Mouse (Mus musculus): Measurements from ENCODE around the gene Fam83g.

The Fam83g gene

GRCm38 (mm10) chr11:61674151-61674838 lies 9.6 kb upstream of the Fam83g start:
- DNase-seq (ENCODE audit: low read depth), result peak; percentile 11

DNA sequence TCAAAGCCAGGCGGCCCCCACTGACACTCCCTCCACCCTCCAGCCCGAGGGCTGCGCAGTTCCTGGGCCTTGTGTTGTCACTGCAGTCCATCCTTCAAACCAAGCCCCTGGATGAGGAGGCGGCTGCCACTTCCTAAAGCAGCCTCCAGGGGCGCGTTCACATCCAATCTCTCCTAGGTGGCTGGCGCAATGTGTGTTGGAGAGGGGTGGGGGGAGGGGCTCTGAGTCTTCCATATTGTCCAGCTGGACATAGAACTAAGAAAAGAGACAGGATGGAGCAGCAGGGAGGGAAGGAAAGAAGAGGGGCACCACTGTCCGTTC lies 9.1 kb upstream of the Fam83g start:
- DNase-seq (ENCODE audit: low read depth), result peak; percentile 43

DNA sequence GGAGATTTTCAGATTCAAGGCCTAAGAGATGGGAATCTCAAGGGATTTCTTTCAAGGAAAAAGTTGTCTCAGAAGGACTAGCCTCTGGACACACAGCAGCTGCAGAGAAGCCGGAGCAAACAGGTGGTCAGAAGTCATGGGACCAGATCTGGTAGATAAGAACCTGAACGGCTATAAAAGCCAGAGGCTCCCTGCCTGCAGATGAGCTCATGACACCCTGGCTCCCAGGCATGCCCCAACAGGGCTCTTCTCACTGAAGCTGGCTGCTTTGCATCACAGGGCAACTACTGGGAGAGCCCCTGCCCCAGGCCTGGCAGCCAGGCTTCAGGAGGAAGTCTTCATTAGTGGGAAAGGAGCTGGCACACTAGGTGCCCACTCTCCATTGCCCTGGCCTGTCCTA lies 8.6 kb upstream of the Fam83g start:
- DNase-seq (ENCODE audit: low read depth), result peak; percentile 24

DNA sequence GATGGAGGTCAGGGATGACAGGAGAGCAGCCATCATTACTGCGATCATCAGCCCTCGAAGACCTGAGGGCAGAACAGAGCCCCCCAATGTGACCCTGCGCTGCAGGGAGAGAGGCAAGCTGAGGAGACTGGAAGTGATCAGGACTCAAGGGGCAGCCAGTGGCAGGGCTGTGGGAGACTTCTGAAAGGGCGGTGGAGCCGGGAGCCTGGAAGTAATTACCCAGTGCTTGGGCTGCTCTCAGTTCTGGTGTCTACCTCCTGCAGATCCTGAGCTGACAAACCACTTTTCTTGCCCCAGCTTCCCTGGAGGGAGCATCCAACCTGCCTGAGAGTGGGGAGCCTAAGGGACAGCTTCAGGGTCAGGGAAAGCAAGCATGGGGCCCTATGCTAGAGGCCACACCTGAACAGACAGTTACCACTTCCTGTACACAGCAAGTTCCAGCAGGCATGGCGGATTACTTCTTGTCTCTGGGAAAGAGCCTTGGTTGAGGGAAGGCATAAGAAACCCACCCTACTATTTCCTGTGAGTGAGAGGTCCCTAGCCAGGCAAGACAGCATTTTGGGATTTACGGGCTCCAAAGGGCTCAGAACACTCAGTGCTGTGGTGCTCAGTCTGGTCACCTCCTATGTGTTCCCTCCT lies 7.6 kb upstream of the Fam83g start:
- DNase-seq (ENCODE audit: low read depth), result peak; percentile 19

DNA sequence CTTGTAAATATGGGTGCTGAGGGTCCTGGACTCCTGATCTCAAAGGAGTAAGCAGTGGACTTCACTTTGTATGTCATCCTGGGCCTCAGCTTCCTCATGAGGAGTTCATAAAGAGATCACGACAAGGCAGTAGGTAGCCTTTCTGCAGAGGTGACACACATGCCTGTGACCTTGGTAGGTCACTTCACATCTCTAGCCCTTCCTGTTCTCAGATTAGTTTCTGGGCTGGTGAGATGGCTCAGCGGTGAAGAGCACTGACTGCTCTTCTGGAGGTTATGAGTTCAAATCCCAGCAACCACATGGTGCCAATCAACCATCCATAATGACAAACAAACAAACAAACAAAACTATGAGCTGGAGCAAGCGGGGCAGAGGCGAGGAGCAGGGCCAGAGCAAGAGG lies 6.2 kb upstream of the Fam83g start:
- DNase-seq (ENCODE audit: low read depth), result no peak

DNA sequence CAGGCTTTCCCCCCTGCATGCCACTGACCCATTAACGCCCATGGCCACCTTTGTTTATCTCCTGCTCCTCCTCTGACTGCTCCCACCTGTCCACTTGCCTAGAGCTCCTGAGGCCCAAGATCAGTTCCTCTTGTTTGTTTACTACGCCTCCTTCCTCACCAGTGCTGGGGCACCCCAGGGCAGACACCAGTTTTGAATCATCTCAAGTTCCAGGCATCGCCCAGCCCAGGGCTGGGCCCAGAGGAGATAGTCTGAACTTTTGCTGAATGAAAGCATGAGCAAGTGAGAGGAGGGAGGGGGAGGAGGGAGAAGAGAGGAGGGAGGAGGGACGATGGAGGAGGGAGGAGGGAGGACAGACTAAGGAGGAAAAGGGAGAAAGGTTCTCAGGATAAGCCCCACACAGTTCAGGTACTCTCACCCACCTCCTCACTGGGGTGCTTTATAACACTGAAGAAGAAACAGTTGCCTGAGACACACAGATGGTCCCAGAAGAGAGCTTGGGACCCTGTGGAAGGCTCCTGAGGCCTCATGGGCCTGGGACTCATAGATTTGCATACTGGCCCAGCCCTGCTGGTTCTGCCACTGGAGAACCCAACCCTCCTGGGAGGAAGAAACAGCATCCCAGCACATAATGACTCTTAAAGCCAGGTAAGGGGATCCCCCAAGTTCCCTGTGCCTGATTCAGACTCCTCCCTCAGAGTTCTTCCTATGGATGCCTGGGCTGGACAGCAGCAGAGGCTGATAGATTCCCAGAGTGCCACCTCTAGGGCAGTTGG lies 4.6 kb upstream of the Fam83g start:
- DNase-seq (ENCODE audit: low read depth), result no peak

GRCm38 (mm10) chr11:61685119-61685725 lies 1.3 kb downstream of the Fam83g start:
- DNase-seq (ENCODE audit: low read depth), result no peak

DNA sequence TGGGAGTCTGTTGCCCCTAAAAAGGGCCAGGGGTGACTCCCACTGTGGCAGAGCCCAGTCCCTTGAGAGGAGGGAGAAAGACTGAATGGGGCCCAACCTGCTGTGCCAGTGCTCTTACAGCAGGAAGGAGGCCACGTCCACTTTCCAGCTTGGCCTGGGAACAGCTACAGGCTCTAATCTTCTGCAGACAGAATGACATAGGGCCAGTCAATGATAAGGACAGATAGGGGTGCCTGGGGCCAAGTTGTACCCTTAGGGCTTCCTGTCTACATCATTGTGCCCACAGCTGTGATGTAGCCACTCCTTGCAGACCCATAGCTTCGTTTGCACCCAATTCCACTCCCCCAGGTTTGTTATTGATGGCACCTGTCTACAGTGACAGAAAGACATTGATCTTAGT lies 2.2 kb downstream of the Fam83g start:
- DNase-seq (ENCODE audit: low read depth), result no peak

DNA sequence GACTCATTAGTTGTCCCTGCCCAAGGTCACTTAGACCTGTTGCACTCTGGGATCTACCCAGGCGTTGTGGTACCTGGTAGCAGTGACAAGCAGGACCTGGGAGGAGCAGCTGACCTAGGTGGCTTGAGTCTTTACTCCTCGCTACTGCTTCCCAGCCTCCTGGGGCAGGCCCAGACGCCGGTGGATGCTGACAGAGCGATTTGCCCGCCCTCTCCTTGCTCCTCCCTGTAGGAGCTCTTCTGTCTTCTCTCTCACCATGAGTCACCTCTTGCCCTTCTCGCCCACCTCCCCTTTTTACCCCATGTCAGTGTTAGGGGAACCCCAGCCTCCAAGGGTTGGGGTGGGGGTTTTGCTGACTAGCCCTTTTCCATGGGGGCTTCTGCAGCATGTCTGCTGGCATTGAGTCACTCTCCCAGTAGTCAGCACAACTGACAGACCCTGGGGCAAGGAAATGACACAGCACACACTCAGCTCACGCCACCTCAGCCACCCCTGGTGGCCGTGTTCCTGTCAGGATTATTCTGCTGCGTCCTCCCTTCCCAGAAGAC lies 3.1 kb downstream of the Fam83g start:
- DNase-seq (ENCODE audit: low read depth), result no peak

GRCm38 (mm10) chr11:61687595-61687994 lies 3.7 kb downstream of the Fam83g start:
- no peak for DNase-seq (ENCODE audit: low read depth)

DNA sequence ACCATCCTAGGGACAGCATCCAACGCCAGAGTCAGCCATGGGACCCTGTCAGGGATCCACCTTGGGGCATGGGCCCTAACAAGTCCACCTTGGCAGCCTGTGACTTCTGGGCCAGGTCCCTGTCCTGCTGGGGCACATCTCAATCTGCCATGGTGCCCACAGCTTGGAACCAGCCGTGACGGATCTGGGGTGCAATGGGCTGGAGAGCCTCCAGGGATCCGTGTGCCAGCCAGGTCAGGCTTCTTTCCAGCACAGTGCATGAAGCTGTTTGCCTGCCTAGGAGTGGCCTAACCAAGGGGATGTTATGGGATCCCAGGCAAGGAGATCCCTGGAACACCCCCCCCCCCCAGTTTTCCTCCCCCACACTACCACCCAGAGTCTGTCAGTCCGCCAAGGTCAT lies 9.1 kb downstream of the Fam83g start:
- DNase-seq (ENCODE audit: low read depth), result no peak

DNA sequence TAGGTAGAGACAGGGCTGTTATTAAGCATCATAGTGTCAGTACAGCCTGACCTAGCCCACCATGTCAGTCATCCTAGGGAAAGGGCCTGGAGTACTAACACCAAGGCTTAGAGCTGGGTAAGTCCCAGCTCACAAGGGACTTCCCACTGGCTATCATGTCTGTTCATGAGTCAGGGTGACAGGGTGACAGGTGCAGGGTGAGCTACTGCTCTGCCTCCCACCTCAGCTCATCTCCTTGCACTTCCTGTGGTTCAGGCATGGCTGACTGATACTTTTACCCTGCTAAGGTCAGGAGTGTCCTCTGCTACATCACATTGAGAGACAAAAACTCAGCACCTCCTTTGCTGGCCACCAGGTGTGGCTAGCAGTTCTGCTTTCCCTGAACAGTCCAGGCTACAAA lies 15.0 kb downstream of the Fam83g start:
- DNase-seq (ENCODE audit: low read depth), result no peak

DNA sequence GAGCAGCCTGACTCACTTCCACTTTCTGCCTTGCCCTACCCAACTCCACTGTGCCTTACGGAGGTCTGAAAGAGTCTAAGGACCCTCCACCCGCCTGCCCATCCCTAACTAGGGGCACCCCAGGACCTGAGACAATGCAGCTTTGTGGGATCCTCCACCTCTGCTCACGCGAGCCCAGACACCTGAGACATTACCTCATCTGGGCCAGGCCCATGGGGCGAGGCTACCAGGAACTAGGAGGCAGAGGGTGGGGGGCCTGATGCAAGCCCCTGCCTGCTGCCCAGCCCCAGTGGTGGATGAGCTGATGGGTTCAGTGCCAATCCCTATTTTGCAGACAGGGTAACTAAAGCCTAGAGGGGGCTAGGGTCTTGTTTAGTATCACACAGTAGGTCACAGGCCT lies 15.6 kb downstream of the Fam83g start:
- DNase-seq (ENCODE audit: low read depth), result no peak

GRCm38 (mm10) chr11:61699933-61700332 lies 16.0 kb downstream of the Fam83g start:
- DNase-seq (ENCODE audit: low read depth), result no peak

GRCm38 (mm10) chr11:61701696-61702095 lies 17.8 kb downstream of the Fam83g start:
- DNase-seq (ENCODE audit: low read depth), result no peak

GRCm38 (mm10) chr11:61702494-61702893 lies 18.6 kb downstream of the Fam83g start:
- DNase-seq (ENCODE audit: low read depth), result no peak

GRCm38 (mm10) chr11:61705581-61705980 lies 21.7 kb downstream of the Fam83g start:
- no peak for DNase-seq (ENCODE audit: low read depth)

GRCm38 (mm10) chr11:61706232-61706631 lies 22.3 kb downstream of the Fam83g start:
- no peak for DNase-seq (ENCODE audit: low read depth)

- no peak for DNase-seq (ENCODE audit: low read depth)
Observed at GRCm38 (mm10) chr11:61708928-61709327, 25.0 kb downstream of the Fam83g start.

- DNase-seq (ENCODE audit: low read depth), result no peak
Observed at GRCm38 (mm10) chr11:61713157-61713855, 29.4 kb downstream of the Fam83g start.

- peak; percentile 92 for DNase-seq (ENCODE audit: low read depth)
Observed at GRCm38 (mm10) chr11:61714346-61715117, 30.6 kb downstream of the Fam83g start.
